Comparison of ENCODE assay signal across 17 mouse cellular contexts in genomic region chr5:145805796-145806195, GRCm38 (mm10). TPM values are rescaled to one million over a fixed set of nuclear protein-coding genes. Genes with fewer than 3 reads are reported as not detected.
DNase-seq lines count a peak whose midpoint lies in the region; ATAC-seq and TF ChIP-seq lines count a peak whose summit lies in the region.
"Not testable (repeated sequence)": the region's sequence is repeated elsewhere in the genome, so short reads cannot be mapped to it uniquely, and the experiment has no call there.
"Had no signal": no experiment of that assay in that cellular context is flagged by ENCODE, and none has a peak within 500 bp of the region (broad histone marks: within the 10 kb centered on the region; RNA-seq: fewer than 3 reads in every experiment).

Gene Cyp3a44, minus strand, starts transcription at chr5:145805874.

- not testable (repeated sequence) for H3K4me3 ChIP-seq in liver, adult 2 months (ENCODE audit: insufficient read depth, low read depth, low read length)
- 0 out of 2 replicates have a peak within 1 kb of the TSS, but pooled peaks have one; percentile 4 for H3K4me3 ChIP-seq in liver, postnatal 0 days (ENCODE audit: low read depth, low read length)

- H3K79me2 ChIP-seq in liver, adult 2 months (ENCODE audit: control insufficient read depth, insufficient read depth, low read length): not testable (repeated sequence)

- not testable (repeated sequence) for DNase-seq in adrenal gland, postnatal 10 days; liver, adult 2 months (ENCODE audit: extremely low read depth, low read depth, low spot score)
- DNase-seq in liver, postnatal 0 days: peak; percentile 15

- H3K4me2 ChIP-seq in liver, postnatal 0 days (ENCODE audit: low read depth, low read length): not testable (repeated sequence)

- H3K36me3 ChIP-seq in liver, adult 2 months (ENCODE audit: control insufficient read depth, insufficient read depth, low read length); liver, postnatal 0 days (replicated peaks; ENCODE audit: insufficient read depth, low read length): not testable (repeated sequence)

- H3K9ac ChIP-seq in liver, adult 2 months (ENCODE audit: low read depth, low read length); liver, postnatal 0 days (replicated peaks): not testable (repeated sequence)

- ATAC-seq in liver, postnatal 0 days: peak; percentile 88

- not testable (repeated sequence) for H3K9me3 ChIP-seq in liver, postnatal 0 days (ENCODE audit: low read length)

- not testable (repeated sequence) for H3K4me1 ChIP-seq in liver, adult 2 months (ENCODE audit: control insufficient read depth, insufficient read depth, low read length); liver, postnatal 0 days (ENCODE audit: insufficient read depth)

- not testable (repeated sequence) for TF ChIP-seq POLR2A in liver, adult 2 months (IDR thresholded peaks at IDR 0.05; ENCODE audit: extremely low read depth, insufficient read depth, low read length)

- H3K27me3 ChIP-seq in liver, adult 2 months (ENCODE audit: control insufficient read depth, insufficient read depth, low read length); liver, postnatal 0 days (ENCODE audit: insufficient read depth, low read length): not testable (repeated sequence)

- not testable (repeated sequence) for H3K27ac ChIP-seq in liver, adult 2 months (replicated peaks; ENCODE audit: insufficient read depth, low read depth, low read length); liver, postnatal 0 days (ENCODE audit: low read depth)

- TF ChIP-seq EP300 in liver, postnatal 0 days (IDR thresholded peaks at IDR 0.05; ENCODE audit: low read depth): peak; percentile 69

- not testable (repeated sequence) for TF ChIP-seq CTCF in liver, adult 2 months (IDR thresholded peaks at IDR 0.05; ENCODE audit: low read depth, low read length); liver, postnatal 0 days (IDR thresholded peaks at IDR 0.05; ENCODE audit: low read depth)

- WGBS in liver, adult 2 months: 17% methylated on average over 2 of the region's 2 CpGs
- WGBS in liver, postnatal 0 days (ENCODE audit: insufficient replicate concordance): 47% methylated on average over 2 of the region's 2 CpGs

RNA-seq across cellular contexts. Expression of gene Cyp3a44, which starts in this region (rescaled TPM):
- 10 to 100 TPM; 14.4 to 41.9 TPM for total RNA-seq in adrenal gland, postnatal 10 days (2021)
- total RNA-seq in liver, adult 2 months (2014; rRNA removed): 20.2 and 390 TPM in 2 replicates
- polyA plus RNA-seq in liver, adult 2 months (2012; rRNA removed): 16.2 and 32.2 TPM in 2 replicates
- 143 and 144 TPM in 2 replicates for polyA plus RNA-seq in liver, postnatal 0 days (2015; fragmentation: Nextera tagmentation; extraction: Ambion mirVana)
- total RNA-seq: adrenal gland, adult 8-10 months; adrenal gland, postnatal 25 days; adrenal gland, postnatal 36 days; CH12.LX; ES-E14; G1E; MEL had no signal
- polyA plus RNA-seq: activated CD4-positive, CD25-positive, alpha-beta regulatory T cell, adult 4 months; adrenal gland, adult 2 months; brain, embryonic 14.5 days; C2C12; CD4-positive, CD25-positive, alpha-beta regulatory T cell, adult 4 months; cerebellum, adult 2 months; G1E; Patski had no signal
